Mouse (Mus musculus) erythroblast, adult 5-6 weeks (primary cell): Measurements from ENCODE around the gene Gm45062. TPM values are rescaled to one million over a fixed set of nuclear protein-coding genes. Genes with fewer than 3 reads are reported as not detected.
"Not testable (repeated sequence)": the region's sequence is repeated elsewhere in the genome, so short reads cannot be mapped to it uniquely, and the experiment has no call there.

Experiments used
- ATAC-seq: replicated peaks from 2 replicates; pipeline ENCODE4 v1.8.0; 2016; ENCODE audit warnings: moderate number of reproducible peaks, mild to moderate bottlenecking, moderate TSS enrichment, inconsistent platforms; ENCODE audit not compliant: poor library complexity, low FRiP score, severe bottlenecking
- total RNA-seq, 2 experiments: library from RNA; stranded (forward) in 1 of 2; stranded (reverse) in 1 of 2; fragments of 150-400 nt in 1 of 2; fragments of 200-764, 138-1000 nt in 1 of 2; gene quantifications; 2 replicates each; pipeline versions ENCODE4 v1.2.3 to v1.2.4; 2015 to 2017; ENCODE audit warnings: low replicate concordance in 2 of 2

Gene Gm45062
- total RNA-seq, 2 experiments from 2014 or later, result 2.7 to 4.1 TPM

GRCm38 (mm10) chr6:8307878-8308775 is 48.9 kb downstream of the Gm45062 start:
- no peak for ATAC-seq

- no peak for ATAC-seq
These were observed 53.3 kb downstream of the Gm45062 start for GRCm38 (mm10) chr6:8312554-8312953.

GRCm38 (mm10) chr6:8316201-8316600 is 57.0 kb downstream of the Gm45062 start:
- no peak for ATAC-seq

- no peak for ATAC-seq
These were observed 60.3 kb downstream of the Gm45062 start for GRCm38 (mm10) chr6:8319591-8319990.

- not testable (repeated sequence) for ATAC-seq
These were observed 72.2 kb downstream of the Gm45062 start for GRCm38 (mm10) chr6:8331496-8331895.

GRCm38 (mm10) chr6:8333380-8333779 is 74.1 kb downstream of the Gm45062 start:
- no peak for ATAC-seq

GRCm38 (mm10) chr6:8336487-8337390 is 77.5 kb downstream of the Gm45062 start:
- ATAC-seq, result no peak

GRCm38 (mm10) chr6:8339453-8339852 is 80.2 kb downstream of the Gm45062 start:
- no peak for ATAC-seq

GRCm38 (mm10) chr6:8343271-8343670 is 84.0 kb downstream of the Gm45062 start:
- peak; percentile 42 for ATAC-seq

DNA sequence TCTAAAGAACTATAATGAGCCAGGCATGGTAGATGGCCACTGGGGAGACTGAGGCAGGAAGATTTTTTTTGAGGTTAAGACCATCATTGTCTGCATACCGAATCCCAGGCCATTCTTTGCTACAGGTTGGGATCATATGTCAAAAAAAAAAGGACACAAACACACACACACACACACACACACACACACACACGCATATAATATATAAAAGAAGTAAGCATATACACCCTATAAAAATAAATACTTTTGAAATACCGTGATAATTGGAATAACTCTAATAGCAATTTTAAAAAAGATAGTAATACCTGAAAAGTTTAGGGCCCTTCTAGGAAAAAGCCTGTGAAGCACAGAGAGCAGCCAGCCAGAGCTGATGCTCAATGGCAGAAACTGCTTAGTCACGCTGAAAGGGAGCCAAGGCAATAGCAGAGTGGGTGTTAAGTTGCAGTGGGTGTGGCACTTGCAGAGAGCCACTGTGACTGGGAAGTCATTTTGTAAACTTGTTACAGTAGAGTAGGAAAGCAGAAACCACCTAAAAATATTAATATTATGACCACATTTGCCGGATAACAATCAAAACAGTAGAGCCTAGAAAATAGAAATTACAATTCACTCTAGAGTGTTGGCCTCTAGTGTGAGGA is 86.1 kb downstream of the Gm45062 start:
- peak; percentile 93 for ATAC-seq

DNA sequence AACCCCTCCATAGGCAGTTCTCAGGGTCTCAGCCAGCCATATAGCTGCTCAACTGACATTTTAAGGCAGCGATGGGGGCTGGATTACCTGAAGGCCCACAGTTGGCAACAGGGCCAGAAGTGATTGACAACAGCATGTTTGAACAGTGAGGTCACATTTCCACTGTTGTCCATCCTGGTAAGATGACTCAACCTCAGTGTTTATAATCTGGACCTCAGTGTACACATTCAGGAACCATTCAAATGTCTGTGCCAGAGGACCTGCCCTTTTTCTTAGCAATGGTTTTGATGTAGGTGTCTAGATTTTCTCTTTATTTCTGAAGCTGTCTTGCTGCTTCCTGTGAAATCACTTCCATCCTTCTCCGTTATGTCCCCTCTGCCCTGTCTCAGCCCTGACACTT is 87.9 kb downstream of the Gm45062 start:
- ATAC-seq, result no peak

DNA sequence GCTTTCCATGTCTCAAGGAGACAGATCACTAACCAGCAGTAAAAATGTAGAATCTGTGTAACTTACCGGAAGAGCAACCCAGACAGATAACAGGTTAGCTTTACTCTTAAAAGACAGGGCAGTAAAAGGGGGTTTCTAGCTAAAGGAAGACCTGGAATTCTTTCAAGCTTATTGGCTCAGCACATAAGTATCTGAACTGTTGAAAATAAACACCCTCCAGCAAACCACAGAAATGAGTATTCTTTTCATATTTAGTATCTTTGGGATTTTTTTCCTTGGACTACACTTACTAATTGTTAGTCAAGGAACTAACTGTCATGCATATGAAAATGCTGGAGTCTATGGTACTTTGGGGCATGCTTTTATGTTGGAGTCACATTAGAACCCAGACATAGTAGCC is 89.1 kb downstream of the Gm45062 start:
- no peak for ATAC-seq

DNA sequence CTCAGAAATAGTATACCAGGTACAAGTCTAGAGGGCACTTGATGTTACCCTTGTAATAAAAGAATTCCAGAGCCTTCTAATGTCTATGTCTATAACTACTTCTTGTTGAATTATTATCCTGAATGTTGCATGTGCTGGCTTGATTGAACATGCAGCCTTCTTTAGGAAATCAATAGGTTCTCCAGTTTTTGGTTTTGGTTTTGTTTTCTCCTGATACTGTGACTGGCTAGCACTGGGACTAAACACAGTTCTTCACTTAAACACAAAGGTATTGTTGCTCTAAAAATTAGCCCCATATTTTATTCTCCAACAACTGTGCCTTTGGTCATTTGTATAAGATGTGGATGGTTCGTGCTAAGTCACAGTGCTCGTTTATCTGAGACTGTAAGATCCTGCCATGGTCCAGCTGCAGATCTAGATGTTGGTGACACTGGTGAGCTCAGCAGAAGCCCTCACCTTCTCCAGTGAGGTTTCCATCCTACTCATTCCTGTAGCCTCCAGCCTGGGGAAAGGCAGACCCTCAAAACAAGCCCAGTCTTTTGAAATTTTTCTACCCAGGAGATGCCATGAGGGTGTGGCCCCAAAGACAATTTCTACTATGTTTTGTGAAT is 89.9 kb downstream of the Gm45062 start:
- ATAC-seq, result peak; percentile 86

GRCm38 (mm10) chr6:8351507-8351906 is 92.3 kb downstream of the Gm45062 start:
- ATAC-seq, result no peak

GRCm38 (mm10) chr6:8352533-8353168 is 93.4 kb downstream of the Gm45062 start:
- ATAC-seq, result no peak

- ATAC-seq, result no peak
These were observed 94.2 kb downstream of the Gm45062 start for GRCm38 (mm10) chr6:8353461-8353860.

DNA sequence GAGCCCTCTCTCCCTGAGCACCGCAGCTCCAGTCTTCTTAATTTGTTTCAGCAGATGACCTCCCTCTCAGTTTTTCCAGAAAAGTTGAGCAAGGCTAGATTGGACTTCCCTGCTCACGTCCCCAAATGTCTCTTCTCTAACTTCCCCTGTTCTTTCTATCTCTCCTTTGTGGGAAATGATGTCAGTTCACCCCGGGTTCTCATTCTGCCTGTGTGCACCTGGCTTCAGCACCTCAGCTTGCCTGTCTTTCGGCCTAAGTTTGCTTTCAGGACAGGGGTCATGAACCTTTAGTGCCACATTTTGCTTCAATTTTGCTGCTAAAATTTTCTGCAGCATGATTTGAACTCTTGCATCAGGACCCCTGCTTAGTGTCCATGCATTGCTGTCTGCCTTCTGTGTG is 95.6 kb downstream of the Gm45062 start:
- no peak for ATAC-seq

DNA sequence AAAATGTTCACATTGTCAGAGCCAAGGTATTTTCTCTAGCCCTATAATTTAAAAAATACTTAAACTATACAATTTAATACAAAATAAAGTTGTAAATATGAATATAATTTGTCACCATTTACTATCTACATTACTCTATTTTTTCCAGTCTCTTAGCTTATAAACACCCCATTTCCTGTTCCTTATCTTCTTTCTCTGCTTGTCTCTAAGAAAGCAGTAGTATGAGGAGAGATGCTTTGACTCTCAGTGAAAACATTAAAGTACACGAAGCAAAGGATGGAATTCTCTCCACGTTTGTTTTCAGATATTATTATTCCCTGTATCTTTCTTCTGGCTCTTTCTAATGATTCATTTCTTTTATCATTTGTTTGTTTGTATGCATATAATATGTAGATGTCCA is 99.0 kb downstream of the Gm45062 start:
- no peak for ATAC-seq

- ATAC-seq, result no peak
These were observed 99.5 kb downstream of the Gm45062 start for GRCm38 (mm10) chr6:8358782-8359181.
